Mouse (Mus musculus) hindbrain, embryonic 16.5 days (tissue): ENCODE data around the gene Trio. TPM values are rescaled to one million over a fixed set of nuclear protein-coding genes. Genes with fewer than 3 reads are reported as not detected.

ENCODE experiments used
- ATAC-seq: fragments of 200-750 bp; cut with Nextera tagmentation; 2 replicates; pipeline ENCODE4 v1.8.0; 2017; ENCODE audit warnings: moderate TSS enrichment, moderate library complexity
- H3K27ac ChIP-seq: fragments of 300-500 bp; sonication (generic); 2 replicates; pipeline ENCODE4 v1.5.1; 2014; ENCODE audit warnings: low read depth, mild to moderate bottlenecking, control low read depth, low read length, moderate library complexity
- H3K27me3 ChIP-seq: fragments of 300-500 bp; sonication (generic); replicated peaks from 2 replicates; pipeline ENCODE4 v1.6.1; 2014; ENCODE audit warnings: low read length; ENCODE audit not compliant: control insufficient read depth, insufficient read depth
- H3K36me3 ChIP-seq: fragments of 300-500 bp; sonication (generic); 2 replicates; pipeline ENCODE4 v1.6.1; 2014; ENCODE audit warnings: mild to moderate bottlenecking, low read length, moderate library complexity, mixed read lengths; ENCODE audit not compliant: control insufficient read depth, insufficient read depth
- H3K4me1 ChIP-seq: fragments of 300-500 bp; sonication (generic); 2 replicates; pipeline ENCODE4 v1.6.1; 2014; ENCODE audit warnings: low read depth, low read length; ENCODE audit not compliant: control insufficient read depth, insufficient read depth
- H3K4me2 ChIP-seq: fragments of 300-500 bp; sonication (generic); 2 replicates; pipeline ENCODE4 v1.6.1; 2014; ENCODE audit warnings: mild to moderate bottlenecking, low read length, control low read depth, moderate library complexity
- H3K4me3 ChIP-seq: fragments of 300-500 bp; sonication (generic); 2 replicates; pipeline ENCODE4 v1.5.1; 2014; ENCODE audit warnings: mild to moderate bottlenecking, low read length, control low read depth, moderate library complexity
- H3K9ac ChIP-seq: fragments of 300-500 bp; sonication (generic); 2 replicates; pipeline ENCODE4 v1.6.1; 2014; ENCODE audit warnings: low read depth, mild to moderate bottlenecking, control low read depth, low read length, moderate library complexity
- H3K9me3 ChIP-seq: fragments of 300-500 bp; sonication (generic); 2 replicates; pipeline ENCODE4 v1.6.1; 2014; ENCODE audit warnings: mild to moderate bottlenecking, low read length, moderate library complexity; ENCODE audit not compliant: control insufficient read depth
- WGBS: fragments of 180-500 bp; shearing (Covaris S2); extraction: QIAGEN DNeasy Blood & Tissue Kit; methylation state at CpG from one replicate; pipeline ENCODE4 v1.1.7; 2014; 5-methylcytosine and 5-hydroxymethylcytosine counted together
- polyA plus RNA-seq: library from polyadenylated mRNA; unstranded; fragments of >200 nt; fragmentation: Nextera tagmentation; extraction: Ambion mirVana; gene quantifications from 2 replicates; pipeline ENCODE4 v1.2.1, GENCODE M21; 2015

The Trio gene
- polyA plus RNA-seq, 1 experiment from 2014 or later, result 31.1 TPM

DNA sequence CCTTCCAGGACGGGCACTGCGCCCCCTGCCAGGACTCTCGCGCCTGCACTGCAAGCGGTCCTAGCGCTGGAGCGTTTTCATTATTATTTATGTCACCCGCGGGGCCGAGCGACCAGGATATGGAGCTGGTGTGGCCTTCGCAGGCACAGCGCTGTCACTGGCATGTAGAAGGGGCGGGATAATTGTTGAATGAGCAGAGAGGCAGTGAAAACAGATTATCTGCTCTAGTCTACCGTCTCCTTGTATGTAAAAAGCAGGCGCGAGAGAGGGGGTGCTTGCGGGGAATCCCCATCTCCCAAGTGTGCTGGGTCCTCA lies 476 bp upstream of the Trio start:
- H3K27me3 ChIP-seq, result no peaks in the 10 kb centered on the region
- peaks cover 26% of the 10 kb centered on the region for H3K4me1 ChIP-seq
- H3K27ac ChIP-seq, result peak overlapping the region; percentile 100
- no peaks in the 10 kb centered on the region for H3K9me3 ChIP-seq
- H3K36me3 ChIP-seq, result no peaks in the 10 kb centered on the region
- H3K4me3 ChIP-seq, result peak overlapping the region; percentile 72
- WGBS, result under 1% methylated on average over 18 of the region's 18 CpGs
- H3K4me2 ChIP-seq, result peak overlapping the region; percentile 74
- no peak for ATAC-seq
- peak overlapping the region; percentile 99 for H3K9ac ChIP-seq

DNA sequence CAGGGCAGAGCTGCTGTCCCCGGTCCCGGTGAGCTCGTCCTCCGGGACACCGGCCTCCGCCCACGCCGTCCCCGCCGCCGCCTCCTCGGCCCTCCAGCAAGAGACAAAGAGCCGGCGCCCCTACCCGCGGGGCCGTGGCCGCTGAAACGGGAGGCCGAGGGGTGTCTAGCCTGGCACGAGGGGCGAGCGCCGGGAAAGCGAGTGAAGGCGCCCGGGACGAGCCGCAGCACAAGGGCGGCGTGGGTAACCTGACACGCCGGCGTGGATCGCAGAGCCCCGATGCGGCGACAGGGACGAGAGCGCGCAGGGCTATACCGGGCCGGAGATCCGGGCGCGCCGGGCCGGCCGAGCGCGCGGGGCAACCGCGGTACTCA lies 696 bp downstream of the Trio start:
- under 1% methylated on average over 32 of the region's 54 CpGs for WGBS
- H3K4me3 ChIP-seq, result peak overlapping the region; percentile 72

DNA sequence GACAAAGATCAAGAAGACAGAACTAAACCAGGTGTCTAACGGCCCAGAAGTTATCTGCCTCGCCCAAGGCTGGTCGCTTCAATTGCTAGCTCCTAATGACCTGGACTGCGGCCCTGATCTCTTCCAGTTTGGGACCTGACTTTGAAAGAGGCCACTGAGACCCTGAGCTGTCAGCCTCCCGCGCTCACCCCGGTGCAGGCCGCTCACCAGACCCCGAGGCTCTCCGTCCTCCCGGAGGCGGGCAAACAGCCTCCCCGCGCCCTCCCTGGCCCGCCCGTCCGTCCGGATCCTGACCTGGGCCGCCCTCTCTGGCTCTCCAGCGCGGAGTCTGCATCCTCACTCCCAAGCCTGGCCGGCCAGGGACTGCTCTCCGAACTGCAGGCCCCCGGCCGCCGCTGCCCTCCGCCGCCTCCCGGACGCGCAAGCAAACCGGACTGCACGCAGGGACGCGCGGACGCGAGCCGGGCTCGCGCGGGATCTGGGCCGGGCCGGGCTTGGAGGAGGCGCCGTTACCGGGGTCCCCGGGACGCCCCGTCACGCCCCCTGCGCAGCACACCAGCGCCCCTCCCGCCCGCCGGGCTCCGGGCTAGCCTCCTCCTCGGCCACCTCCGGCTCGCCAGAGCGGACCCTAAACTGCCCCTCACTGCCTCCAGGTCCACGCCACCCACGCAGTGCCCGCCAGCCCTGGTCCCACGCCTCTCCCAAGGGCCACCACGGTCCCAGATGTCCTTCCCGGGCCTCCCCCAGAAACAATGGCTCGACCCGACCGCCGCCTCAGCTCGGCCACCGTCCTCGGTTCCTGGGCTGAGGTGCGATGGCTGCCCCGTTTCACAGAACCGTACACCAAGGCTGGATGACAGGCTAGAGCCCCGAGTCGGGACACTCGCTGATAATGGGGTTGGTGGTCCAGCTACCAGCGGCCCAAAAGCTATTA lies 1.4 kb downstream of the Trio start:
- Histone ChIP-seq H3K9me3 (no peaks in the 10 kb centered on the region), H3K9ac (peak overlapping the region; percentile 99), H3K4me2 (peak overlapping the region; percentile 74), H3K36me3 (no peaks in the 10 kb centered on the region), H3K4me3 (peak overlapping the region; percentile 72), H3K27me3 (no peaks in the 10 kb centered on the region), H3K27ac (peak overlapping the region; percentile 100), H3K4me1 (peaks cover 40% of the 10 kb centered on the region)
- WGBS, result under 1% methylated on average over 75 of the region's 81 CpGs
- ATAC-seq, result peak; percentile 46

More for the DNA sequence above, 696 bp downstream of the Trio start:
- Histone ChIP-seq H3K27me3 (no peaks in the 10 kb centered on the region), H3K4me2 (peak overlapping the region; percentile 74), H3K9ac (peak overlapping the region; percentile 99), H3K4me1 (peaks cover 35% of the 10 kb centered on the region), H3K36me3 (no peaks in the 10 kb centered on the region), H3K9me3 (no peaks in the 10 kb centered on the region), H3K27ac (peak overlapping the region; percentile 100)
- 0 out of 2 replicates have a peak, but pooled peaks have one; percentile 2 for ATAC-seq

DNA sequence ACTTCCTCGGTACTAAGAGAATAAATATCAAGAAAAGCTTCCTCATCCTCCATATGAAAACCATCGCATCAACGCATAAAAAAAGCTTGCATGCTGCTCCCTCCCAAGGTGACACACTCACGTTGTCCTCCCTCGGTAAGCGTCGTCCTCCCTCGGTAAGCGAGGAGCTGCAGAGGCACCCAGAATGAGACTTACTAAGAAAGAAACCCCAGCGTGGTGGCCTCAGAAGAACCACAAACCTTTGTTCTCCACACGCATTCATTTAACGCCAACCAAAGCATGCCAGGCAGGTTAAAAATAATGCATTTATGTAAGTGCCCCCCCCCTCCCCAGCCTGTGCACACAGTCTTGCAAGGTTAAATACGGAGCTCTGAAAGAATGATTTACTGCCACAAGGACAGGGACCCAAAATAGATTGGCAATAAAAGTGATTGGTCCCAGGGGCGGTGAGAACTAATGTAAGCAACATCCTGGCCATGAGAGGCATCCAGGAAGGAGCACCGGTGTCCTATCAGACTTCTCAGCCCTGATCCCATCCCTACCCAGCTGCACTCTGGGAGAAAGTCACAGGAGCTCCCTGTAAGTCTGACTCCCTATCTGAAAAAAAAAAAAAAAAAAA lies 3.9 kb downstream of the Trio start:
- Histone ChIP-seq H3K27ac (no peak overlapping the region), H3K9ac (peak overlapping the region; percentile 42), H3K36me3 (no peaks in the 10 kb centered on the region), H3K4me3 (peak overlapping the region; percentile 17), H3K9me3 (no peaks in the 10 kb centered on the region), H3K4me2 (peak overlapping the region; percentile 55), H3K27me3 (no peaks in the 10 kb centered on the region), H3K4me1 (peaks cover 45% of the 10 kb centered on the region)
- ATAC-seq, result no peak
- 12% methylated on average over 15 of the region's 15 CpGs for WGBS

DNA sequence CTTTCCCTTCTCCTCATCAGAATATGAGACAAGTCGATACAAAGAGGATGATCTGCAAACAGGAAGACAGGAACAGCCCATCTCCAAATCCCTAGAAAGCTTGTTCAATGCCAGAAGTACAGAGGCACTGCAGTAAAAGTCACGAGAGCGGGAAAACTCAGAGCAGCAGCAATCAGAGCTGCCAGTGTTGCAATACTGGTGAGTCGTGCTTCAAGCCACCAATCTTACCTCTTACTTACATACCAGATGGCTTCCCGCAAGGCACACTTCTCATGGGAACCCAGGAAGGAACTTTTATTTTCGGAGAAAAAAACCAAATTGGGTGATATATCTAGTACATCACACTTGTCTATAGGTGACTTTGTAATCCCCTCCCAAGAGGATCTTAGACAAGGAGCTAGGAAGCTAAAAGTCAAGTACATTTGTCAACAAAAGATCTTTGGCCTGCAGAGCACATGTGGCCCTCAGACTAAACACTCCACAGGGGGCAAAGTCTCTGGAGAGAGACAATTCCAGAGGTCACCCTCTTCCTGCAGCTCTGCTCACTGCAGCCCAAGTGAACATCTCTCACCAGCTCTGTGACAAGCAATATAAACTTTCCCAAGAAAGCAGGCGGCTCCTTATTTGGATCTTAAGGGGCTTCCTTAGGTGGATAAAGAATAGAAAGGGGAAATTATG lies 6.1 kb downstream of the Trio start:
- Histone ChIP-seq H3K27ac (no peak overlapping the region), H3K27me3 (no peaks in the 10 kb centered on the region), H3K9ac (no peak overlapping the region), H3K9me3 (no peaks in the 10 kb centered on the region), H3K4me2 (no peak overlapping the region), H3K4me1 (peaks cover 52% of the 10 kb centered on the region), H3K4me3 (no peak overlapping the region), H3K36me3 (no peaks in the 10 kb centered on the region)
- WGBS, result 64% methylated on average over 7 of the region's 7 CpGs
- ATAC-seq, result no peak

DNA sequence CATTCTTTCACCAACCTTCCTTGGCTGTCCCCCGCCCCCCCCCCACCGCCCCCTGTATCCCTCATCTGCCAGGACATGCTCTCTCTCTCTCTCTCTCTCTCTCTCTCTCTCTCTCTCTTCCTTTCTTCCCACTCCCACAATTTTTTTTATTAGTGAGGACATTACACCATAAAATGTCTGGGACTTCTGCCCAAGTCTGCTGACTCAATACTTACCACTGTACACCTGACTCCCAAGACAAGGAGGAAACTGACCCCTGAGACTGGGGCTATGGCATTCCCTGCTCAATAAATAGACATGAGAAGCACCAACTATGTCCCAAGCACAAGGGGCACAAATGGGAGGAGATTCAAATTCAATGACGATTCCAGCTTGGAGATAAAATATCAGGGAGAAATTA lies 18.1 kb downstream of the Trio start:
- H3K9ac ChIP-seq, result no peak overlapping the region
- H3K36me3 ChIP-seq, result no peaks in the 10 kb centered on the region
- H3K4me3 ChIP-seq, result no peak overlapping the region
- peaks cover 16% of the 10 kb centered on the region for H3K4me1 ChIP-seq
- WGBS, result 56% methylated on average over 2 of the region's 3 CpGs
- H3K27ac ChIP-seq, result no peak overlapping the region
- ATAC-seq, result no peak
- H3K27me3 ChIP-seq, result no peaks in the 10 kb centered on the region
- no peak overlapping the region for H3K4me2 ChIP-seq
- H3K9me3 ChIP-seq, result no peaks in the 10 kb centered on the region

DNA sequence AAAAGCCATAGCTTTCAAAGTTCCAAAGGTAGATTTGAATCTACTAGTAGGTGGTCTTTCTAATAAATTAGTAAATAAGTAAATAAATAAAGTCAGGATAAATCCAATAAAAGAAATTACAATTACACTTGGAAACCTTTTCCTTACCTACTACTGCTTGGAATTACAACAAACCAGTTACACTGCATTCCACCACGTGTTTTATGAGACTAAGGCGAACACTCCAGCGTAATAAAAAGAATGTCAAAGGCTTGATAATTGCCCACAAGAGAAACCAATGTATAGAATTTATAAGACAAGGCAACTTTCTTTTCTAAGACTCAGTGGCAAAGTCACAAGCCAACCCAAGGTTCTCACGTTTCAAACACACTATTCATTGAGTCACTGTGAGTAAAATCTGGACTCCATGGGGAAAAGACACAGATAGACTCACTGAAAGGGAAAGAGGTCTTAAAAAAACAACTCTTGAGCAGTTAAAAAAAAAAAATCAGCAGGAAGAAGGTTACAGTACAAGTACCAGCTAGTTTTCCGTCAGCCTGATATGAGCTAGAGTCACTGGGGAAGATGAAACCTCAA lies 21.4 kb downstream of the Trio start:
- 52% methylated on average over 5 of the region's 5 CpGs for WGBS
- H3K9ac ChIP-seq, result no peak overlapping the region
- no peaks in the 10 kb centered on the region for H3K9me3 ChIP-seq
- no peak overlapping the region for H3K4me3 ChIP-seq
- H3K4me2 ChIP-seq, result no peak overlapping the region
- H3K27ac ChIP-seq, result no peak overlapping the region
- ATAC-seq, result no peak
- H3K27me3 ChIP-seq, result no peaks in the 10 kb centered on the region
- peaks cover 21% of the 10 kb centered on the region for H3K4me1 ChIP-seq
- no peaks in the 10 kb centered on the region for H3K36me3 ChIP-seq

DNA sequence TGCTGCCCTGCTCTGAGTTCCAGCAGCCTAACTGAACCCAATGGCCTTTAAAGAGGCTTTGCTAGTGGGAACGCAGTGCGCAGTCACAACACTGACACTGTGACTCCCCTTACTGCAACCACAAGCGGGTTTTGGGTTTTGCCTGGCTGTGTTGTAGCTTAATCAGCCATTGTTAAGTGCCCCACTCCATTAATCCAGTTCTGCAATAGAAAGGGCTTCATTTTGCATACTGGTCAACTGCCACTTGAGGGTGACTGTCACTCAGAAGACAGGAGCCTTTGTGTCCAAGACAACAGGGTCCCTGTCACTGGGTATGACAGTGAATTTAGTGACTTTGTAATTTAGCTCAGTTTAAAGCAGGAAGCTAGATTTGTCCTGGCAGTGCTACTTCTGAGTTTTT lies 23.1 kb downstream of the Trio start:
- H3K9ac ChIP-seq, result no peak overlapping the region
- no peaks in the 10 kb centered on the region for H3K36me3 ChIP-seq
- no peak for ATAC-seq
- H3K4me2 ChIP-seq, result no peak overlapping the region
- H3K4me1 ChIP-seq, result peaks cover 33% of the 10 kb centered on the region
- 22% methylated on average over 3 of the region's 3 CpGs for WGBS
- no peaks in the 10 kb centered on the region for H3K27me3 ChIP-seq
- H3K4me3 ChIP-seq, result no peak overlapping the region
- no peak overlapping the region for H3K27ac ChIP-seq
- H3K9me3 ChIP-seq, result no peaks in the 10 kb centered on the region

DNA sequence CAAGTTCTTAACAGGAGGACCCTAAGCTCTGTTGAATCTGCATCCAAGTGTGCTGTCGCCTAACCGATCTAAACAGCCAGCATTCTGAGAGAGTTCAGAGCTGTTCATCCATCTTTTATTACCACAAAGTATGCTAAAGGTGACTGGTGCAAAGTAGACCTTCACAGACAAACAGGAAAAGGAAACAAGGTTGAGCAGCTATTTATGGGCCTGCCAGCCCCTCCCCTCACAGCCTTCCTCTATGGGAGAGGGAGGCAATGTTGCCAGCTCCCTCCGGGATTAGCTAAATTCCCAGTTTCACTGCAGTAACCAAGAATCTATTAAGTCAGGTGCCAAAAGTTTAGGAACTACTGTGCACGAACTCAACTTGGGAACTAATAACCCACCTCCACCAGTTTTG lies 24.3 kb downstream of the Trio start:
- peaks cover 41% of the 10 kb centered on the region for H3K4me1 ChIP-seq
- 53% methylated on average over 4 of the region's 4 CpGs for WGBS
- no peak for ATAC-seq

More for the DNA sequence above, 24.3 kb downstream of the Trio start:
- Histone ChIP-seq H3K27ac (no peak overlapping the region), H3K4me3 (no peak overlapping the region), H3K9ac (no peak overlapping the region), H3K36me3 (no peaks in the 10 kb centered on the region), H3K27me3 (no peaks in the 10 kb centered on the region), H3K4me2 (no peak overlapping the region), H3K9me3 (no peaks in the 10 kb centered on the region)
